Mouse (Mus musculus): ENCODE measurements around the gene Tmc5. TPM values are rescaled to one million over a fixed set of nuclear protein-coding genes. Genes with fewer than 3 reads are reported as not detected.

Tmc5 gene
- polyA plus RNA-seq, 1 experiment from 2014 or later, result 0.15 TPM

DNA sequence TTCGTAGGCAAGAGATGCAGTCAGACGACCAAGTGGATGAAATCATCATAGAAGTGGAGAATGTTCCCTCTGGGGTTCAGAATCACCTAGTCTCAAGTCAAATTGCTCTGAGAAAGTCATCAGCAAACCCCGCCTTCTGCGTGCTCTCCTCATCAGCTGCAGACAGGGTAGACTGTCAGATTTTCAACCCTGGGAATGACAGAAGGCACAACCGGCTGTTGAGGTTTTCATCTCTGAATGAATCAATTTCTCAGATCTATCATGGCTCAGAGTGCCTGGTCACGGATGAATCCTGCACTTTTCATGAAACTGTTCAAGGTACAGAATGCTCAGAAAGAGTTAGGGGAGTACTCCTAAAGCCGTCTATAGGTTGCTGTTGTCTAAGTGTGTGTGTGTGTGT, 36.9 kb downstream of the Tmc5 start:
- DNase-seq (ENCODE audit: low spot score) (no peak), ATAC-seq (replicated peaks; ENCODE audit: insufficient number of reproducible peaks, low FRiP score, low TSS enrichment, low read depth) (no peak)
- 83% methylated on average over 7 of the region's 7 CpGs for WGBS
- Histone ChIP-seq H3K4me1 (ENCODE audit: control insufficient read depth, insufficient read depth, low read length) (no peaks in the 10 kb centered on the region), H3K9ac (replicated peaks; ENCODE audit: low read length) (no peak overlapping the region), H3K4me2 (ENCODE audit: low read depth, low read length) (no peak overlapping the region), H3K9me3 (replicated peaks; ENCODE audit: control insufficient read depth, low read length) (no peaks in the 10 kb centered on the region), H3K27ac (replicated peaks; ENCODE audit: low read depth, low read length) (no peak overlapping the region), H3K27me3 (ENCODE audit: control insufficient read depth, insufficient read depth, low read length) (no peaks in the 10 kb centered on the region), H3K4me3 (ENCODE audit: low read depth, low read length) (no peak overlapping the region), H3K36me3 (replicated peaks; ENCODE audit: control insufficient read depth, insufficient read depth, low read depth, low read length) (no peaks in the 10 kb centered on the region)

DNA sequence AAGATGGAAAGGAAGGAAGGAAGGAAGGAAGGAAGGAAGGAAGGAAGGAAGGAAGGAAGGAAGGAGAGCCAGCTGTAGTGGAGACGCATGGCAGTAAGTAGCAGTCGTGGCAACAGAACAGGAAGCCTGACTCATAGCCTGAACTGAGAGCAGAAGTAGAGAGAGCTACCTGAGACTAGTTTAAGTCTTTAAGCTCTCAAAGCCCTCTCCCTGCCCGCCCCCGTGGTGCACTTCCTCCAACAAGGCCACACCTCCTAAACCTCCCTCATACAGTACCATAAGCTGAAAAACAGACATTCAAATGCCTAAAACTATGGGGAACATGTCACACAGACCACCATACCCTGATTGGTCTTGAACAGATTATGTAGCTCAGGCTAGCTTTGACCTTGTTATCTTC, 40.4 kb downstream of the Tmc5 start:
- Histone ChIP-seq H3K9me3 (replicated peaks; ENCODE audit: control insufficient read depth, low read length) (no peaks in the 10 kb centered on the region), H3K4me1 (ENCODE audit: control insufficient read depth, insufficient read depth, low read length) (no peaks in the 10 kb centered on the region), H3K27ac (replicated peaks; ENCODE audit: low read depth, low read length) (no peak overlapping the region), H3K27me3 (ENCODE audit: control insufficient read depth, insufficient read depth, low read length) (no peaks in the 10 kb centered on the region), H3K9ac (replicated peaks; ENCODE audit: low read length) (no peak overlapping the region), H3K4me2 (ENCODE audit: low read depth, low read length) (no peak overlapping the region), H3K36me3 (replicated peaks; ENCODE audit: control insufficient read depth, insufficient read depth, low read depth, low read length) (no peaks in the 10 kb centered on the region), H3K4me3 (ENCODE audit: low read depth, low read length) (no peak overlapping the region)
- no peak for ATAC-seq (replicated peaks; ENCODE audit: insufficient number of reproducible peaks, low FRiP score, low TSS enrichment, low read depth)
- WGBS, result 63% methylated on average over 4 of the region's 4 CpGs
- no peak for DNase-seq (ENCODE audit: low spot score)

DNA sequence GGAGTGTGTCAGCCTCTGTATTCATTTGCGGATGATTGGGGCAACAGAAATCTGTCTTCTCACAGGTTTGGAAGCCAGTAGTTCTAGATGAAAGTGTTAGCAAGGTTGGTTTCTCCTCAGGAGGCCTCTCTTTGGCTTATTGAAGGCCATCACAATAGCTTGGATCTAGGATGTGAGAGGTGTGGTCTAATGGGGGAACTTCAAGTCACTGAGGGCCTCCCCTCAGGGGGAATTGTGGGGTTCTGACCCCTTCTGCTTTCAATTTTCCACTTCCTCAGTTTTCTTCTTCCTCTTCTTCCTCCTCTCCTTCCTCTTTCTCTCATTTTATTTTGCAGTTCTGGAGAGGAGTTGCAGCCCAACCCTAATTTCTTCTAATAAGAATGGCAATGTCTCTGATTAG, 49.1 kb downstream of the Tmc5 start:
- ATAC-seq (replicated peaks; ENCODE audit: insufficient number of reproducible peaks, low FRiP score, low TSS enrichment, low read depth) (no peak), DNase-seq (ENCODE audit: low spot score) (no peak)
- no peaks in the 10 kb centered on the region for H3K27me3 ChIP-seq (ENCODE audit: control insufficient read depth, insufficient read depth, low read length)
- H3K4me3 ChIP-seq (ENCODE audit: low read depth, low read length), result no peak overlapping the region
- WGBS, result 89% methylated on average over 1 of the region's 1 CpGs
- no peak overlapping the region for H3K9ac ChIP-seq (replicated peaks; ENCODE audit: low read length)
- H3K9me3 ChIP-seq (replicated peaks; ENCODE audit: control insufficient read depth, low read length), result no peaks in the 10 kb centered on the region
- H3K4me2 ChIP-seq (ENCODE audit: low read depth, low read length), result no peak overlapping the region
- H3K36me3 ChIP-seq (replicated peaks; ENCODE audit: control insufficient read depth, insufficient read depth, low read depth, low read length), result no peaks in the 10 kb centered on the region
- H3K4me1 ChIP-seq (ENCODE audit: control insufficient read depth, insufficient read depth, low read length), result no peaks in the 10 kb centered on the region
- no peak overlapping the region for H3K27ac ChIP-seq (replicated peaks; ENCODE audit: low read depth, low read length)

DNA sequence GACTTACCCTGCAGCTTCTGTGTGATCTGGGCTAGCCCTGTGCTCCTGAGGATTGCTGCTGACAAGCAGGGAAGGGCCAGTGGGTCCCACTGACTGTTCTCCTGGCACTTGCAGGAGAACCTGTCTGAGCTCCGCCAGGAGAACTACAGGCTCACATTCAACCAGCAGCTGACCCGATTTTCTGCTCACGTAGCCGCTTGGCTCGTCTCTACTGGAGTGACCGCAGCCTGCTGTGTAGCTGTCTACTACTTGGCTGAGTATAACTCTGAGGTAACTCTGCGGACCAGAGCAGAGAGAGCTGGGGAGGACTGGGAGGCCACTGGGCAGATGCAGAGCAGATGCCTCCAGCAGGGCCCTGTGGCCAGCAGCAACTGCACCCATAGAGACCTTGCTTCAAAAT, 52.2 kb downstream of the Tmc5 start:
- 78% methylated on average over 7 of the region's 7 CpGs for WGBS
- no peaks in the 10 kb centered on the region for H3K27me3 ChIP-seq (ENCODE audit: control insufficient read depth, insufficient read depth, low read length)
- H3K4me3 ChIP-seq (ENCODE audit: low read depth, low read length), result no peak overlapping the region
- DNase-seq (ENCODE audit: low spot score) (no peak), ATAC-seq (replicated peaks; ENCODE audit: insufficient number of reproducible peaks, low FRiP score, low TSS enrichment, low read depth) (no peak)
- H3K4me1 ChIP-seq (ENCODE audit: control insufficient read depth, insufficient read depth, low read length), result no peaks in the 10 kb centered on the region
- H3K36me3 ChIP-seq (replicated peaks; ENCODE audit: control insufficient read depth, insufficient read depth, low read depth, low read length), result no peaks in the 10 kb centered on the region
- no peak overlapping the region for H3K27ac ChIP-seq (replicated peaks; ENCODE audit: low read depth, low read length)
- no peak overlapping the region for H3K9ac ChIP-seq (replicated peaks; ENCODE audit: low read length)
- no peak overlapping the region for H3K4me2 ChIP-seq (ENCODE audit: low read depth, low read length)
- H3K9me3 ChIP-seq (replicated peaks; ENCODE audit: control insufficient read depth, low read length), result no peaks in the 10 kb centered on the region

DNA sequence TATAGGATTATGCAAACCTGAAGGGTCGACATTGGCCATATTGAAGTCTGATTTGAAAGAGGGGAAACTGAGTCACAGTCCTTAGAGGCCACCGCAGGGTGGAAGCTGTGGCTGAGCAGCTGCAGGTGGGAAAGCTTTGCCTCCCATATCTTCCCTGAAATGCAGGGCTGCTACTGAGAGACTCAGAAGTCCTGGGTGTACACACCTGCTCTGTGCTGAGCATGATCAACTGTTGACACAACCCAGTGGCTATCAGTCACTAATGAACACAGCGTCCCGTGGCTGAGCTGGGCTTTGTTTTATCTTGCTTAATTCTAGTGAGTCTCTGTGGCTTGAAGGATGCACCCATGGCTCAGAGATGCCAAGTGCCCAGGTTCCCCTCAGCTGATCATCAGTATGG, 53.0 kb downstream of the Tmc5 start:
- Histone ChIP-seq H3K27ac (replicated peaks; ENCODE audit: low read depth, low read length) (no peak overlapping the region), H3K4me1 (ENCODE audit: control insufficient read depth, insufficient read depth, low read length) (no peaks in the 10 kb centered on the region), H3K9ac (replicated peaks; ENCODE audit: low read length) (no peak overlapping the region), H3K36me3 (replicated peaks; ENCODE audit: control insufficient read depth, insufficient read depth, low read depth, low read length) (no peaks in the 10 kb centered on the region), H3K4me2 (ENCODE audit: low read depth, low read length) (no peak overlapping the region), H3K9me3 (replicated peaks; ENCODE audit: control insufficient read depth, low read length) (no peaks in the 10 kb centered on the region), H3K27me3 (ENCODE audit: control insufficient read depth, insufficient read depth, low read length) (no peaks in the 10 kb centered on the region), H3K4me3 (ENCODE audit: low read depth, low read length) (no peak overlapping the region)
- DNase-seq (ENCODE audit: low spot score), result no peak
- WGBS, result 88% methylated on average over 4 of the region's 4 CpGs
- ATAC-seq (replicated peaks; ENCODE audit: insufficient number of reproducible peaks, low FRiP score, low TSS enrichment, low read depth), result no peak

DNA sequence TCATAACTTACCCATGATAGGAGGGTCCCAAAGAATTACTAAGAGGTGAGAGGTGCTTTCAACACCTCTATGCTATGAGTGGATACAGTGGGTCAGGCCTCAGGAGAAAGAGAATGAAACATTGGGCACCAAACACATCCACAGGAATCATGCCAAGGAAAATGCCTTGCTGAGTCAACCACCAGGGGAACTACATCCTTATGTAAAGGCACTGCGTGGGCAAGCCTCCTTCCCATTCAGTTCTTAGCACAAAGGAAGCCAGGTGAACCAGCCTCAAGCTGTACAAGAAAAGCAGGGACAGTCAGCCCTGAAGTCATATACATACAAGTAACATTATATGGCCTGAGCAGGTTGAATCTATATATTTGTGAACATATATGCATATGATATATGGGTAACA, 53.8 kb downstream of the Tmc5 start:
- DNase-seq (ENCODE audit: low spot score) (no peak), ATAC-seq (replicated peaks; ENCODE audit: insufficient number of reproducible peaks, low FRiP score, low TSS enrichment, low read depth) (no peak)
- no peaks in the 10 kb centered on the region for H3K27me3 ChIP-seq (ENCODE audit: control insufficient read depth, insufficient read depth, low read length)
- no peak overlapping the region for H3K4me3 ChIP-seq (ENCODE audit: low read depth, low read length)
- no peaks in the 10 kb centered on the region for H3K9me3 ChIP-seq (replicated peaks; ENCODE audit: control insufficient read depth, low read length)
- H3K9ac ChIP-seq (replicated peaks; ENCODE audit: low read length), result no peak overlapping the region
- WGBS, result 82% methylated on average over 1 of the region's 1 CpGs
- no peaks in the 10 kb centered on the region for H3K4me1 ChIP-seq (ENCODE audit: control insufficient read depth, insufficient read depth, low read length)
- H3K27ac ChIP-seq (replicated peaks; ENCODE audit: low read depth, low read length), result no peak overlapping the region
- H3K4me2 ChIP-seq (ENCODE audit: low read depth, low read length), result no peak overlapping the region
- no peaks in the 10 kb centered on the region for H3K36me3 ChIP-seq (replicated peaks; ENCODE audit: control insufficient read depth, insufficient read depth, low read depth, low read length)

DNA sequence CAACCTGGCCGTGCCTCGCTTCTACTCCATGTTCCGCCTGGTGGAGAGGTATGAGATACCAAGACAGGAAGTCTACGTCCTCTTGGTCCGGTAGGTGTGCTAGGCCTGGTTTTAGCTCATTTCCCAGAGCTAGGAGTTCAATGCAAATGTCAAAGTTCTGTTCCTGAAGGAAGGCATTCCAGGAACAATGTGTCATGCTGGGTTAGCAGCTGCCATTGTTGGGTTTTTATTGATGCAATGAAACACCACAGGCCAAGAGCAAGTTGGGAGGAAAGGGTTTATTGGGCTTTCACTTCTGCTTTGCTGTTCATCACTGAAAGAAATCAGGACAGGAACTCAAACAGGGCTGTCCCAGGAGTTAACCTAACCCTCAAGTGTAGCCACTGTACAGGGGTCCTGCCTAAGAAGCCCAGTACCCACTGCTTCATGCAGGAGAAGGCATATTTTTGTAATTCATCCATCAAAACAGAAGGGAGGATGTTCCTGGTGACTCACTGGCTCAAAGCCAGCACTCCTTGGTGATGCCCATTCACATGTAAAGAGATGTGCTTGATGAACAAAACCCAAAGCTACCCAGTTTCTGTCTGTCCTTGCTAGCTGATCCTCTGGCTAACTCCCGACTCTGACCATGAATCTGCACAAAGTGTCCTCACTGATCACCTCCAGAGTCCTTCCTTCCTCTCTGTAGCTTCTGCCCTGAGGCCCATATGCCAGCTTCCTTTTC, 55.6 kb downstream of the Tmc5 start:
- WGBS, result 85% methylated on average over 6 of the region's 6 CpGs
- DNase-seq (ENCODE audit: low spot score) (no peak), ATAC-seq (replicated peaks; ENCODE audit: insufficient number of reproducible peaks, low FRiP score, low TSS enrichment, low read depth) (no peak)
- Histone ChIP-seq H3K27ac (replicated peaks; ENCODE audit: low read depth, low read length) (no peak overlapping the region), H3K4me2 (ENCODE audit: low read depth, low read length) (no peak overlapping the region), H3K36me3 (replicated peaks; ENCODE audit: control insufficient read depth, insufficient read depth, low read depth, low read length) (no peaks in the 10 kb centered on the region), H3K4me1 (ENCODE audit: control insufficient read depth, insufficient read depth, low read length) (no peaks in the 10 kb centered on the region), H3K27me3 (ENCODE audit: control insufficient read depth, insufficient read depth, low read length) (no peaks in the 10 kb centered on the region), H3K4me3 (ENCODE audit: low read depth, low read length) (no peak overlapping the region), H3K9me3 (replicated peaks; ENCODE audit: control insufficient read depth, low read length) (no peaks in the 10 kb centered on the region), H3K9ac (replicated peaks; ENCODE audit: low read length) (no peak overlapping the region)

DNA sequence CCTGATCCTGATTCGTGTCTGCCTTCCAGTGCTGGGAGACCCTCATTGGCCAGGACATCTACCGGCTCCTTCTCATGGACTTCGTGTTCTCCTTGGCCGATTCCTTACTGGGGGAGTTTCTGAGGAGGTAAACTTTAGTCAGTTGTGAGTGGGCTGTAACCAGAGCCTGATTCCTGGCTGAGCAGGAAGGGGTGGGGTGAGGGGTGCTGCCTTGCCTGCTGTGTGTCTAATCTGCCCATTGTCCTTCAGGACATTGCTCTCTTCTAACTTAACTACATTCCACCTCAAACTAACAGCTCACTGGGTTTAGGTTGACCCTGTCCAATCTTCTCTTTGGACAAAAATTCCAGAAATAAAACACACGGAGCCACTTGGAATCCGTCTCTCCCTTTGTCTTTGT, 59.6 kb downstream of the Tmc5 start:
- H3K27ac ChIP-seq (replicated peaks; ENCODE audit: low read depth, low read length), result no peak overlapping the region
- 33% methylated on average over 6 of the region's 6 CpGs for WGBS

More for the DNA sequence above, 59.6 kb downstream of the Tmc5 start:
- no peak for ATAC-seq (replicated peaks; ENCODE audit: insufficient number of reproducible peaks, low FRiP score, low TSS enrichment, low read depth)
- no peaks in the 10 kb centered on the region for H3K36me3 ChIP-seq (replicated peaks; ENCODE audit: control insufficient read depth, insufficient read depth, low read depth, low read length)
- no peak overlapping the region for H3K9ac ChIP-seq (replicated peaks; ENCODE audit: low read length)
- no peak for DNase-seq (ENCODE audit: low spot score)
- no peaks in the 10 kb centered on the region for H3K27me3 ChIP-seq (ENCODE audit: control insufficient read depth, insufficient read depth, low read length)
- H3K4me2 ChIP-seq (ENCODE audit: low read depth, low read length), result no peak overlapping the region
- no peak overlapping the region for H3K4me3 ChIP-seq (ENCODE audit: low read depth, low read length)
- no peaks in the 10 kb centered on the region for H3K4me1 ChIP-seq (ENCODE audit: control insufficient read depth, insufficient read depth, low read length)
- H3K9me3 ChIP-seq (replicated peaks; ENCODE audit: control insufficient read depth, low read length), result no peaks in the 10 kb centered on the region

Data from embryonic facial prominence, embryonic 11.5 days (tissue).